Mouse (Mus musculus) MEL (cell line): Measurements from ENCODE around the gene Lrp3.

Experiments used
- MXI1 ChIP-seq: IDR thresholded peaks from 2 replicates; pipeline ENCODE4 v1.6.1; 2011; ENCODE audit warnings: mild to moderate bottlenecking, low read depth, low read length, improper control_type of control experiment
- ZNF384 ChIP-seq: IDR thresholded peaks from 2 replicates; pipeline ENCODE4 v1.6.1; 2012; ENCODE audit warnings: low read depth, mild to moderate bottlenecking, inconsistent platforms, low read length, improper control_type of control experiment

- TF ChIP-seq MXI1 (no peak), ZNF384 (no peak)
Measured at GRCm38 (mm10) chr7:35258294-35258693, 43.0 kb upstream of the Lrp3 start.
